Mouse (Mus musculus): Measurements from ENCODE around the gene Vmn2r49.
"Not testable (repeated sequence)": the region's sequence is repeated elsewhere in the genome, so short reads cannot be mapped to it uniquely, and the experiment has no call there.

The Vmn2r49 gene

GRCm38 (mm10) chr7:9992157-9992556 is at the start of gene Vmn2r49:
Vmn2r49 (minus strand) TSS chr7:9992257.
- DNase-seq (ENCODE audit: low read depth) = not testable (repeated sequence)

GRCm38 (mm10) chr7:9953485-9953884 is 38.6 kb downstream of the Vmn2r49 start, which contains the start of gene Vmn2r48:
Vmn2r48 (minus strand) TSS chr7:9953585.
- not testable (repeated sequence) for DNase-seq (ENCODE audit: low read depth)

All from 416B (cell line).